Mouse (Mus musculus) cerebellum, postnatal 10 days (tissue): ENCODE data around the gene Vsx2.

Experiments
- DNase-seq, 2 experiments: peaks; one replicate each; pipeline ENCODE4 v3.0.0; 2021; ENCODE audit warnings: mixed read lengths in 2 of 2

Gene Vsx2

GRCm38 (mm10) chr12:84569336-84569970, at the start of gene Vsx2:
Vsx2 (plus strand) TSS chr12:84569762.
- DNase-seq, result peak; percentile 21 to 35

GRCm38 (mm10) chr12:84523728-84524127, 45.8 kb upstream of the Vsx2 start:
- no peak for DNase-seq

GRCm38 (mm10) chr12:84524147-84525050, 45.2 kb upstream of the Vsx2 start:
- no peak for DNase-seq

- DNase-seq, result no peak
Observed at GRCm38 (mm10) chr12:84525422-84525821, 44.1 kb upstream of the Vsx2 start.

- DNase-seq, result no peak
Observed at GRCm38 (mm10) chr12:84530426-84530825, 39.1 kb upstream of the Vsx2 start.

- peak in 1 of 2 experiments; percentile 18 for DNase-seq
Observed at GRCm38 (mm10) chr12:84531906-84532829, 37.4 kb upstream of the Vsx2 start.

GRCm38 (mm10) chr12:84532830-84533199, 36.7 kb upstream of the Vsx2 start:
- no peak for DNase-seq

- peak in 1 of 2 experiments; percentile 18 for DNase-seq
Observed at GRCm38 (mm10) chr12:84533706-84534486, 35.7 kb upstream of the Vsx2 start.

GRCm38 (mm10) chr12:84539537-84539936, 30.0 kb upstream of the Vsx2 start:
- DNase-seq, result peak; percentile 36 to 41

GRCm38 (mm10) chr12:84541391-84541958, 28.1 kb upstream of the Vsx2 start:
- no peak for DNase-seq

GRCm38 (mm10) chr12:84546028-84546427, 23.5 kb upstream of the Vsx2 start:
- peak; percentile 86 for DNase-seq

- DNase-seq, result peak; percentile 37 to 67
Observed at GRCm38 (mm10) chr12:84546577-84547085, 22.9 kb upstream of the Vsx2 start.

- DNase-seq, result no peak
Observed at GRCm38 (mm10) chr12:84548251-84548650, 21.3 kb upstream of the Vsx2 start.

- no peak for DNase-seq
Observed at GRCm38 (mm10) chr12:84555218-84555617, 14.3 kb upstream of the Vsx2 start.

GRCm38 (mm10) chr12:84562558-84562957, 7.0 kb upstream of the Vsx2 start:
- DNase-seq, result no peak

- no peak for DNase-seq
Observed at GRCm38 (mm10) chr12:84567576-84567975, 2.0 kb upstream of the Vsx2 start.

- DNase-seq, result peak; percentile 25 to 42
Observed at GRCm38 (mm10) chr12:84569976-84570693, 573 bp downstream of the Vsx2 start.

- peak; percentile 30 to 54 for DNase-seq
Observed at GRCm38 (mm10) chr12:84570694-84571415, 1.3 kb downstream of the Vsx2 start.

GRCm38 (mm10) chr12:84571466-84572340, 2.1 kb downstream of the Vsx2 start:
- peak; percentile 29 to 45 for DNase-seq
